Mouse (Mus musculus): ENCODE results near the gene Accs. TPM values are rescaled to one million over a fixed set of nuclear protein-coding genes. Genes with fewer than 3 reads are reported as not detected.

Gene Accs
- 7.7 TPM for polyA plus RNA-seq (2017; shearing (Covaris generic))

GRCm38 (mm10) chr2:93849505-93850089, at the start of gene Accs:
Accs (minus strand) TSS chr2:93849943.

GRCm38 (mm10) chr2:93869107-93869600, 19.4 kb upstream of the Accs start, which contains the start of gene Accsl:
Accsl (minus strand) TSS chr2:93869157.

GRCm38 (mm10) chr2:93822045-93822749, 27.5 kb downstream of the Accs start, which contains the start of gene Ext2:
Ext2 (minus strand) TSS chr2:93822568.

Other genes starting within 250 kb of the Accs start
- not detected for gene Alx4, start 207.6 kb downstream of the Accs start, polyA plus RNA-seq (2017; shearing (Covaris generic))
- 57.6 TPM for gene Ext2, start 27.4 kb downstream of the Accs start, polyA plus RNA-seq (2017; shearing (Covaris generic))
- gene Accsl, start 19.2 kb upstream of the Accs start, polyA plus RNA-seq (2017; shearing (Covaris generic)) = not detected
- gene Gm13889, start 107.3 kb upstream of the Accs start, polyA plus RNA-seq (2017; shearing (Covaris generic)) = not detected
- not detected for gene Gm27027, start 146.4 kb upstream of the Accs start, polyA plus RNA-seq (2017; shearing (Covaris generic))
- gene Alkbh3, start 160.9 kb upstream of the Accs start, polyA plus RNA-seq (2017; shearing (Covaris generic)) = 57.8 TPM